Mouse (Mus musculus) left cerebral cortex, postnatal 25 days (tissue): ENCODE results near the gene Creb5. TPM values are rescaled to one million over a fixed set of nuclear protein-coding genes. Genes with fewer than 3 reads are reported as not detected.

Source experiments
- DNase-seq, 2 experiments: peaks; one replicate each; pipeline ENCODE4 v3.0.0; 2022; ENCODE audit warnings: low spot score in 2 of 2, mixed read lengths in 1 of 2
- intact Hi-C: fragments of 180-260 bp; cut with DNase I; formaldehyde crosslinking; loops from one replicate; pipeline ENCODE4 v1.15.1; 2025
- total RNA-seq, 2 experiments: library from RNA; stranded (reverse); gene quantifications; 2 replicates each; pipeline ENCODE4 v1.2.3; 2021

Creb5 gene
- total RNA-seq, 2 experiments from 2014 or later: 3.2 to 3.9 TPM

DNA sequence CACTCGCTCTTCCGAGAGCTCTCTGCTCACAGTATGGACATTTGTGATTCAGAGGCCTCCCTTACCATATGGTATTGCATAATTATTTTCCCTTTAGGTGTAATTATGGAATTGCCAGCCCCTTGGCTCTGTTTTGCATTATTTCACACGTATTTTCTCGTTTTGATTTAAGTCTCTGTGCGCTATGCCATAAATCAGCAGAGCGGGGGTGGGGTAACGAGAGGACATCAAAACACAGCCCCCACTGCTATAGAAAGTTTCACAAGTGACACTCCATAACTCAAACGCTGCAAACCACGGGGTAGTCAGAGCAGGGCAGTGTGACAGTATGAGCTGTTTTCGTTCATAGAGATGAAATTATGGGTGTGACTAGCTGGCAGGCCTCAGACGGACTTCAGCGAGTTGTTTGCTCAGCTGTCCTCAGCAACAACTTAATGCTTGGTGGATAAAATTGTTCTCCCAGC, 367.3 kb downstream of the Creb5 start:
- peak in 1 of 2 experiments; percentile 42 for DNase-seq
- intact Hi-C loops: loop anchor here (5.0 kb wide), 2 partner anchors 82 to 387 kb away; no protein-coding TSS in a partner anchor

GRCm38 (mm10) chr6:53656466-53656865, 369.4 kb downstream of the Creb5 start:
- intact Hi-C loops: no loop called here
- DNase-seq: no peak

DNA sequence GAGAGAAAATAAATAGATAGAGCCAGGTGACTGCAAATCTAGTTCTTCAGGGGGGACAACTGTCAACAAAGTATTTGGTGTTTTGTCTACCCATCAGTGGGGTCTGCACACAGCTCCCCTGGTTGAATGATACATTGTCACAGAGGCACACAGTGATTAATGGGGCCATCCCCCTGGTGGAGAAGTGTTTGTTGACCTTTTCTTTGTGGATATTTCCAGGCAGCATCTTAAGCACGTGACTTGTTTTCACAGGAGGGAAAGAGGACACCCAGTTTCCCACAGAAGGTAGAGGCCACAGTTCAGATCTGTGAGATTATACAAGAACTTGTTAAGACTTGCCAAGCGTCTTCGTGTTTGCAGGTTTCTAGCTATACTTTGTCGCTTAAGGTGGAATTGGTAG, 370.4 kb downstream of the Creb5 start:
- no peak for DNase-seq
- intact Hi-C loops: no loop called here

- intact Hi-C loops: no loop called here
- no peak for DNase-seq
Measured at GRCm38 (mm10) chr6:53662858-53663833, 376.1 kb downstream of the Creb5 start.

GRCm38 (mm10) chr6:53664759-53665158, 377.7 kb downstream of the Creb5 start:
- no peak for DNase-seq
- intact Hi-C loops: no loop called here

DNA sequence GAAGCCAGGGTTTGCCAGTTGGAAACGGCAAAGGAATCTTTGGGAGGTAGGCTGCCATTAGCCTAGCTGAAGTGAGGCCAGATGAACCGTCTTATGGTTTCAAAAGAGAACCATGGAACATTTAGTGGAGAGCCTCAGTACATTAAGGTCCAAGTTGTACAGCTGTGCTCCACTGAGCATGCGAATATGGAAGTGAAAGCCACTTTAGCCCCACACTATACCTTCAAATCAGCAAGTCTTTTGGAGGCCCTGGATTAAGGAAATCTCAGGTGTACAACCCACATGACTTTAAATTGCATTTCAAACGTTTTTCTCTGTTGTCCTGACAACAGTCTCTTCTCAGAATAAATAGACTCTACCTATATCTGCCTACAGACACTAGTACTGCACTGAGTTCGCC, 379.4 kb downstream of the Creb5 start:
- intact Hi-C loops: no loop called here
- no peak for DNase-seq

GRCm38 (mm10) chr6:53678307-53678706, 391.2 kb downstream of the Creb5 start:
- no peak for DNase-seq
- intact Hi-C loops: no loop called here

GRCm38 (mm10) chr6:53680046-53680445, 393.0 kb downstream of the Creb5 start:
- intact Hi-C loops: no loop called here
- no peak for DNase-seq

GRCm38 (mm10) chr6:53684416-53684815, 397.3 kb downstream of the Creb5 start:
- no peak for DNase-seq
- intact Hi-C loops: no loop called here

- no peak for DNase-seq
- intact Hi-C loops: no loop called here
Measured at GRCm38 (mm10) chr6:53685323-53685722, 398.3 kb downstream of the Creb5 start.

GRCm38 (mm10) chr6:53688762-53689477, 401.9 kb downstream of the Creb5 start:
- intact Hi-C loops: no loop called here
- DNase-seq: no peak

GRCm38 (mm10) chr6:53691006-53691405, 403.9 kb downstream of the Creb5 start:
- intact Hi-C loops: no loop called here
- DNase-seq: no peak

DNA sequence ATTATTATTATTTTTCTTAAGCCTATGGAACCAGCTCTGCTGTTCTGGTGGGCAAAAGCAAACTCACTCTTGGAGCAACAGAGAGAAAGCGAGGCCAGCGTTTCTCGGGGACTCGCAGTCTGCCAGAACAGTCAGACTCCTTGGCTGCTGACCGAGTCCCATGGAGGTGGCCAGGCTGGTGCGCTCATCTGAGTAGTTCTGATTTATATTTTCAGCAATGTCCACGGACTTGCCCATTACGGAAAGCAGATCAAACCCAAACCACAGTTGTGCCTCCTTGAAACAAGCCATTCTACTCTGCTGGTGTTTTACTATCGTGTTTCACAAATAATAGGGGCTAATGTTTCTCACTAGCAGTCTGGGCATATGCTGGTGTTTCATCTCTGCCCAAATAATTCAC, 408.1 kb downstream of the Creb5 start:
- intact Hi-C loops: no loop called here
- no peak for DNase-seq

DNA sequence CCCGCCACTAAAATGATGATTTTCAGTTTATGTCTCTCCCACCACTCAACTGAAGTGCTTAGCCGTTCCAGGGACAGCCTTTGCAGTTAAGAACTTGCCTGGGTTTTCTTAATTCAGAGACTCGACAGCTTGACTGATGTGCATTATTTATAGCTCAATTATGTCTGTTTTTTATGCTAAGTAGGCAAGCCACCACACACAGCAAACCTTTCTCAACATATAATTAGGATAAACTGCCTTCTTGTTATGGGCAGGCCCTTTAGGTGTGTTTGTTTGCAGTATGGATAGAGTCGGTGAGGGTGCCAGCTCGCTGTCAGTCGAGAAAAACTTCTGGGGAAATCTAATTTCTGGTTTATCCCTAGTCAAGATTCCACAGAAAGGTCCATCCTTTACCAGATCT, 409.4 kb downstream of the Creb5 start:
- intact Hi-C loops: no loop called here
- DNase-seq: no peak

DNA sequence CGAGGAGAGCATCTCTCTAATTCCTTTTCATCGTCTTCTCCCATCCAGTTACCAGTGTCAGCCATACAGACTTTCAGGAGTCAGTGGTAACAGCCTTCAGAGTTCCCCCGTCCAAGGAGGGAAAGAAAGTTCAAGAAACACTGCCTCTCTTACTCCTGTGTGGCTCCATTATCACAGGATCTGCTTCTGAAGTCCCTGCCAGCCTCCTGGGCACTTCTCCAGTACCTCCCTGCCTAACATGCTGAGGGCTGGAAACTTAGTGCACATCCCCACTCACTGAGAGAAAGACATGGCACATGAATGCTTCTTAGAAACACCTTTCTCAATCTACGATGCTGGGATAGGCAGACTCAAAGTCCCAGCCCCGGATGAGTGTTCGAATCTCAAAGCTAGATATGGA, 409.9 kb downstream of the Creb5 start:
- intact Hi-C loops: no loop called here
- peak in 1 of 2 experiments; percentile 17 for DNase-seq

DNA sequence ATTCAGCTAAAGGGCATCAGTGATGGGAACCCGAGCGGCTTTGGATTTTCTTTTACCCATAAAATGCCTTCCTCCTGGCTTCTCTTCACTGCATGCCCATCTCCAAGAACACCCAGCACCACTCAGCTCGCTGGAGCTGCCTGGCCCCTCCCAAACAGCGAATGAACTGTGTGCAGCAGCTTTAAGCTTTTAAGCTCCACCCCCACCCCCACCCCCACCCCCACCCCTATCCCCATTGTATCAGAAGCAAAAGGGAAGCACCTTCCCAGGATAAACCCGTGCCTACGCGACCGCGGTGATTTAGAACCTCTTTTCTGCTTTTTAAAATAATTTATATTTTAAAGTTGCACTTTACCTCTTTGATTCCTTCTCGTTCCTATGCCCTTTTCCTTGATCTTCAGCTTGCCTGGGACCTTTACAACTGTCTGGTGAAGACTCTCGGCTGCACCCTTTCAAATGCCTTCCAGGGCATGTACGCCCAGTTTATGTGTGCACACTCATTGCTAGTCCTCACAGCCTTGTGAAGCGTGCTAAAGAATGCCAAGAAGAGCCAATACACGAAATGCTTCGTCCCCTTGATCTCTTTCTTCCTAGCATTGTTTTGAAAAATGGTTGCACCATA, 411.2 kb downstream of the Creb5 start:
- DNase-seq: no peak
- intact Hi-C loops: no loop called here

DNA sequence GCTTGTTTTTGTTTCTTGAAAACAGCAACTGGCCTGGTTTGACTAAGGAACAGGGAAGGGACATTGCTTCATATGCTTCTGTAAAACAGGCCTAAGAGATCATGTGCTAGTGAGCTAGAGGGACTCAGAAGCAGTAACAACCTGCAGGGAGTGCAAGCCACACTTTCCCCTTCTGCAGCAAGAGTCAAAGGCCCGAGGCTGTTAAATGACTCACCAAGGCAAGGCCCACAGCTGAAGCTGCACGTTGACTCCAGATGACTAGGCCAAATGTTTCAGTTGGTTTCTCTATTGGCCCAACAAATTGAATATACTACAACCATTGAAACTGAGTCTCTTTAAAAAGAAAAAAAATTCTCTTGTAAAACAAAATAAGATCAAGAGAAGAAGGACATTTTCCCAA, 417.4 kb downstream of the Creb5 start:
- no peak for DNase-seq
- intact Hi-C loops: no loop called here

- intact Hi-C loops: no loop called here
- DNase-seq: no peak
Measured at GRCm38 (mm10) chr6:53706604-53707330, 419.7 kb downstream of the Creb5 start.

- intact Hi-C loops: no loop called here
- DNase-seq: no peak
Measured at GRCm38 (mm10) chr6:53707795-53708194, 420.7 kb downstream of the Creb5 start.
